Mouse (Mus musculus) olfactory bulb, adult 2 months (tissue): Measurements from ENCODE around the gene A230072I06Rik. TPM values are rescaled to one million over a fixed set of nuclear protein-coding genes. Genes with fewer than 3 reads are reported as not detected.

Experiments
- H3K27ac ChIP-seq: fragments of 200-500 bp; 2 replicates; pipeline ENCODE4 v1.5.1; 2012; ENCODE audit warnings: low read depth, low read length; ENCODE audit not compliant: insufficient read depth
- H3K4me1 ChIP-seq: fragments of 200-500 bp; 2 replicates; pipeline ENCODE4 v1.6.1; 2012; ENCODE audit warnings: low read length; ENCODE audit not compliant: control insufficient read depth, insufficient read depth
- H3K4me3 ChIP-seq: fragments of 200-500 bp; 2 replicates; pipeline ENCODE4 v1.5.1; 2012; ENCODE audit warnings: mild to moderate bottlenecking, low read depth, low read length, moderate library complexity; ENCODE audit not compliant: insufficient read depth
- CTCF ChIP-seq: fragments of 200-500 bp; IDR thresholded peaks from 2 replicates; pipeline ENCODE4 v1.5.1; 2012; ENCODE audit warnings: low read depth, mild to moderate bottlenecking, low read length, moderate library complexity; ENCODE audit not compliant: insufficient read depth
- POLR2A ChIP-seq: fragments of 200-500 bp; IDR thresholded peaks from 2 replicates; pipeline ENCODE4 v1.6.1; 2012; ENCODE audit warnings: mild to moderate bottlenecking, low read depth, low read length, moderate library complexity; ENCODE audit not compliant: insufficient read depth
- WGBS: fragments of 180-500 bp; shearing (Covaris S2); methylation state at CpG from one replicate; pipeline ENCODE4 v1.1.7; 2018; 5-methylcytosine and 5-hydroxymethylcytosine counted together
- polyA plus RNA-seq: library from polyadenylated mRNA; stranded (reverse); fragments of >200 nt; gene quantifications from 2 replicates; pipeline ENCODE4 v1.2.4, GENCODE M21; 2012; ENCODE audit warnings: low replicate concordance; ENCODE audit not compliant: missing spikeins, insufficient read depth, insufficient read length

Gene A230072I06Rik
- not detected in 2 replicates for polyA plus RNA-seq

GRCm38 (mm10) chr8:12278663-12279312 is at the start of gene A230072I06Rik:
TSS of gene A230072I06Rik (plus strand) at chr8:12278819.
- TF ChIP-seq POLR2A (no peak), CTCF (no peak)
- 20% methylated on average over 12 of the region's 12 CpGs for WGBS
- peaks cover 49% of the 10 kb centered on the region for H3K4me1 ChIP-seq
- no peak within 1 kb of the TSS for H3K4me3 ChIP-seq
- peak within 1 kb of the TSS; percentile 86 for H3K27ac ChIP-seq

DNA sequence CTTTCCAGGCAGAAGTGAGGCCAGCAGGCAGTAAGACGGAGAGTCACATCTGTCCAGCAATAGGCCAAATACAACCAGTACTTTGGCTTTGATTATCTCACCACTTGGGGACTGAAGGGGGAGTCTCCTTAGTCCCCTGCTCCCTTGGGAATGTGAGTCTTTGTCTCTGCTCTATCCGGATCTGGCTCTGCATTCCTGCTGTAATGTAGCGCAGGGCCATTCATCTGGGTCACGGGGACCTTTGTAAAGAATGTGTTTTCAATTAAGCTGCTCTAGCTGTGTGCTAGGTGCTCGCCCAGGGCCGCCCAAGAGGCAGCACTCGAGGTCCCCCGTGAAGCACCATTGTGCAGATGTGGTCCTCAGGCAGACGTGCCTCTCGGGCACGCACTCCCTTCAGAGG is 44.6 kb upstream of the A230072I06Rik start:
- Histone ChIP-seq H3K27ac (no peak overlapping the region), H3K4me3 (no peak overlapping the region), H3K4me1 (peaks cover 10% of the 10 kb centered on the region)
- WGBS = 77% methylated on average over 11 of the region's 11 CpGs
- TF ChIP-seq CTCF = no peak
- no peak for TF ChIP-seq POLR2A

GRCm38 (mm10) chr8:12238775-12239174 is 39.8 kb upstream of the A230072I06Rik start:
- WGBS = 70% methylated on average over 7 of the region's 7 CpGs
- no peak for TF ChIP-seq POLR2A
- no peak for TF ChIP-seq CTCF
- Histone ChIP-seq H3K4me1 (peaks cover 21% of the 10 kb centered on the region), H3K27ac (no peak overlapping the region), H3K4me3 (no peak overlapping the region)

DNA sequence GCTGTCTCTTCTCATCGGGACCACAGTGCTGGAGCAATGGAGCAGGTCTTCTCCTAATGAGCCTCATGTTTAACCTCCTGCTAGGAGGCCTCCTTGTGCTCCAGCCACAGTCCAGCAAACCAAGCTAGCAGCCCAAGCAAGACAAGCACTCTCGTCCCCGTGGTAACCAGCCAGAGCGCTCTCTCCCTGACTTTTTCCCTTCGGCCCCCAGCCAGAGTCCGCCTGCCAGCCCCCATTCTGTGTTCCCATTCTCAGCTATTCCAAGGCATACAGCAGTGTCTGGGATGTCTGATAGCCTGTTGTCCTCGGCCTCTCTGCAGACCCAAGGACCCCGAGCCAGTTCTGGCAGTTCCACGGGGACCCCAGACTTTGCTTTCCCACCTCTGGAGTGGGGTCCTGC is 38.5 kb upstream of the A230072I06Rik start:
- TF ChIP-seq CTCF (no peak), POLR2A (no peak)
- WGBS = 68% methylated on average over 9 of the region's 9 CpGs
- peaks cover 20% of the 10 kb centered on the region for H3K4me1 ChIP-seq
- H3K27ac ChIP-seq = no peak overlapping the region
- no peak overlapping the region for H3K4me3 ChIP-seq

- Histone ChIP-seq H3K27ac (no peak overlapping the region), H3K4me3 (no peak overlapping the region), H3K4me1 (peaks cover 29% of the 10 kb centered on the region)
- TF ChIP-seq POLR2A (no peak), CTCF (no peak)
- 85% methylated on average over 1 of the region's 1 CpGs for WGBS
Measured at GRCm38 (mm10) chr8:12243746-12244145, 34.9 kb upstream of the A230072I06Rik start.

- Histone ChIP-seq H3K4me3 (no peak overlapping the region), H3K4me1 (no peaks in the 10 kb centered on the region), H3K27ac (no peak overlapping the region)
- 93% methylated on average over 2 of the region's 2 CpGs for WGBS
- no peak for TF ChIP-seq CTCF
- TF ChIP-seq POLR2A = no peak
Measured at GRCm38 (mm10) chr8:12259890-12260289, 18.7 kb upstream of the A230072I06Rik start.

- no peak for TF ChIP-seq POLR2A
- TF ChIP-seq CTCF = no peak
- WGBS = 88% methylated on average over 6 of the region's 6 CpGs
- Histone ChIP-seq H3K27ac (no peak overlapping the region), H3K4me3 (no peak overlapping the region), H3K4me1 (no peaks in the 10 kb centered on the region)
Measured at GRCm38 (mm10) chr8:12260476-12261029, 18.1 kb upstream of the A230072I06Rik start.

DNA sequence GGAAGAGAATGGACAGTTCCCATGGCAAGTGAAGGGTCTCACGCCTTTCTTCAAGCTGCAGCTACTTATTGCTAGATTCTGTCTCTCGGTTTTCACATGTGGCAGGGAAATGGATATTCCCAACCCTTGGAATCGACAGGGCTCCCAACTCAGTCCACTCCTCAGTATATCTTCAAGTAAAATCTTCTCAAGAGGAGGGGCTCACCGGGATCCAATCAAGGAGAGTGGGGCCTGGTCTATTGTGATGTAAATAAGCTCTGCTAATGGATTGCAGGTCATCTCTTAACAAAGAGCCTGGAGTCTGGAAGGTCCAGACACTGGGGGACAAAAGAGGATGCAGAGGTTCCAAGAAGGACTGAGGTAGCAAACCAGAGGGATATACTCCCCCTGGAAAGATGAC is 17.1 kb upstream of the A230072I06Rik start:
- Histone ChIP-seq H3K27ac (no peak overlapping the region), H3K4me3 (no peak overlapping the region), H3K4me1 (no peaks in the 10 kb centered on the region)
- 67% methylated on average over 4 of the region's 4 CpGs for WGBS
- TF ChIP-seq CTCF (no peak), POLR2A (no peak)

DNA sequence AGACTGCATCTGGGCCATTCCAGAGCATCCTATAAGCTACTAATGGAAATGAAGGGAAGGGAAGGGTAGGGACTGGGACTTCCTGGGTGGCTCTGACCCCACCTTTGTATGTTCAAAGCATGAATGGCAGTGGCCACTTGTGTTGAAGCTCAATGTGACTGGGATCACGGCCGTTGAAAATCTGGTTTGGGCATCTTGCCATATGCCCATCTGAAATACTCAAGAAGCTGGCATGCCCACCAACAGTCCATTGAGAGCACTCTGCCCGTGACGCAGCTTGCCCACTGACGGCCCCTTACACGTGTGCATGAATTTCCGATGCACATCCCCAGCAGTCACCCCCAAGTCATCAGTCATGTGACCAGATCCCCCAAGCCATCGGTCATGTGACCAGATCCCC is 13.6 kb upstream of the A230072I06Rik start:
- no peak overlapping the region for H3K4me3 ChIP-seq
- 87% methylated on average over 8 of the region's 8 CpGs for WGBS
- no peak overlapping the region for H3K27ac ChIP-seq
- TF ChIP-seq POLR2A (no peak), CTCF (no peak)
- H3K4me1 ChIP-seq = no peaks in the 10 kb centered on the region
